Mouse (Mus musculus) erythroblast, embryonic 14.5 days (primary cell): ENCODE data around the gene Mrpl48. TPM values are rescaled to one million over a fixed set of nuclear protein-coding genes. Genes with fewer than 3 reads are reported as not detected.

ENCODE experiments used
- H3K27me3 ChIP-seq: 2 replicates; pipeline ENCODE4 v1.6.1; 2012; ENCODE audit warnings: inconsistent platforms; ENCODE audit not compliant: control insufficient read depth
- H3K36me3 ChIP-seq: 2 replicates; pipeline ENCODE4 v1.6.1; 2012; ENCODE audit warnings: mild to moderate bottlenecking, inconsistent platforms; ENCODE audit not compliant: control insufficient read depth
- H3K4me1 ChIP-seq: 2 replicates; pipeline ENCODE4 v1.6.1; 2012; ENCODE audit warnings: inconsistent platforms; ENCODE audit not compliant: control insufficient read depth
- H3K4me3 ChIP-seq: replicated peaks from 2 replicates; pipeline ENCODE3; 2012; ENCODE audit warnings: moderate library complexity, mild to moderate bottlenecking, inconsistent platforms
- H3K9me3 ChIP-seq: 2 replicates; pipeline ENCODE4 v1.6.1; 2012; ENCODE audit warnings: low read length, inconsistent platforms, mixed read lengths; ENCODE audit not compliant: control insufficient read depth
- GATA1 ChIP-seq: IDR thresholded peaks from 2 replicates; pipeline ENCODE4 v1.6.1; 2012; ENCODE audit warnings: low read length, inconsistent platforms, mixed read lengths
- TAL1 ChIP-seq: IDR thresholded peaks from 3 replicates; pipeline ENCODE4 v1.6.1; 2012; ENCODE audit warnings: low read length, inconsistent platforms, mixed read lengths
- polyA plus RNA-seq: library from polyadenylated mRNA; stranded (reverse); fragments of >175 nt; gene quantifications from 2 replicates; pipeline ENCODE4 v1.2.3, GENCODE M21; 2012

Mrpl48 gene
- polyA plus RNA-seq, 1 experiment: 0.27 TPM

DNA sequence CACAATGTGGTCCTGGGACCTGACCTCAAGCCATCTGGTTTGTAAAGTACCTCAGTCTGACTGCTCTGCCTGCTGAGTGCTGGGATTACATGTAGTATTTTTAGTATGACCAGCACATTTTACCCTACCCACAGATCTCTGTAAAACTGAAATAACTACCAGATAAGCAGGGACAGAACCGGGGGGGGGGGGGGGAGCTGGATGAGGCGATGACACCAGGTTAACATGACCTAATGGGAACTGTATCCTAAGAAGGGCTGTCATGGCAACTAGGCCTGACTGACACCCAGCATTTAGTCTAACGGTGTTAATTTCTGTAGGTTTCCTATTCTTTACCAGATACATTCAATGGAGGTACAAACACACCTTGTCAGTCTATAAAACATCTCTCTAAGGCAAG, 58.3 kb downstream of the Mrpl48 start:
- H3K4me1 ChIP-seq: peaks cover 12% of the 10 kb centered on the region
- H3K27me3 ChIP-seq: no peaks in the 10 kb centered on the region
- H3K4me3 ChIP-seq: no peak overlapping the region
- no peak for TF ChIP-seq TAL1
- no peak for TF ChIP-seq GATA1
- no peaks in the 10 kb centered on the region for H3K9me3 ChIP-seq
- peaks cover 58% of the 10 kb centered on the region for H3K36me3 ChIP-seq

DNA sequence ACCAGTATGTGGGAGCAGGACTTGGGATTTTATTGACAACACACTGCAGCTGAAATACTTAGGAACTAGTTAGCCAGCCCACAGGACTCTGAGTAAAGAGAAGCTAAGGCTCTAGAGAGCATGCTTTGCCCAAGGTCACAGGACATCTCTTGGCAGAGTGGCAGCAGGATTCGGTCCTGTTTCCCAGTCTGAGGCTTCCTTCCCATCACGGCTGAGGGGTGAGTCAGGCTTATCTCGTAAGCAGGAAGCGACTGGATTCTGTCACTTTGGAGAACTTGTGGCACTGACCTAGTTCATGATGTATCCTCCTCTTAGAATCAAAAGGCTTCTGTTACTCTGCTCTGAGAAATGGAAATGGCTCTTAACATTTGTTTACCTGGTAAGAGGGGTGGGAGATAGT, 60.5 kb downstream of the Mrpl48 start:
- H3K36me3 ChIP-seq: peaks cover 47% of the 10 kb centered on the region
- no peaks in the 10 kb centered on the region for H3K9me3 ChIP-seq
- no peak overlapping the region for H3K4me3 ChIP-seq
- TF ChIP-seq TAL1 (no peak), GATA1 (no peak)
- peaks cover 2% of the 10 kb centered on the region; the same call in 1 of the 2 replicates for H3K4me1 ChIP-seq
- H3K27me3 ChIP-seq: peaks cover 4% of the 10 kb centered on the region; the same call in 1 of the 2 replicates

GRCm38 (mm10) chr7:100544437-100544836, 63.7 kb downstream of the Mrpl48 start:
- Histone ChIP-seq H3K4me3 (no peak overlapping the region), H3K36me3 (peaks cover 33% of the 10 kb centered on the region), H3K4me1 (no peaks in the 10 kb centered on the region), H3K27me3 (peaks cover 4% of the 10 kb centered on the region), H3K9me3 (no peaks in the 10 kb centered on the region)
- no peak for TF ChIP-seq GATA1

- H3K27me3 ChIP-seq: peaks cover 4% of the 10 kb centered on the region
- no peak overlapping the region for H3K4me3 ChIP-seq
- no peaks in the 10 kb centered on the region for H3K9me3 ChIP-seq
- TF ChIP-seq GATA1 (no peak), TAL1 (no peak)
- H3K36me3 ChIP-seq: peaks cover 20% of the 10 kb centered on the region
- H3K4me1 ChIP-seq: peaks cover 20% of the 10 kb centered on the region
Observed at GRCm38 (mm10) chr7:100539516-100539915, 68.6 kb downstream of the Mrpl48 start.

- Histone ChIP-seq H3K36me3 (peaks cover 20% of the 10 kb centered on the region), H3K27me3 (no peaks in the 10 kb centered on the region; the same call in 1 of the 2 replicates), H3K4me3 (peak overlapping the region; percentile 78), H3K4me1 (peaks cover 20% of the 10 kb centered on the region), H3K9me3 (no peaks in the 10 kb centered on the region)
- TF ChIP-seq TAL1: no peak
- no peak for TF ChIP-seq GATA1
Observed at GRCm38 (mm10) chr7:100537519-100537902, 70.6 kb downstream of the Mrpl48 start.

- TF ChIP-seq TAL1: no peak
- no peak for TF ChIP-seq GATA1
- H3K4me3 ChIP-seq: peak within 1 kb of the TSS; percentile 78
- H3K9me3 ChIP-seq: no peaks in the 10 kb centered on the region
- peaks cover 20% of the 10 kb centered on the region for H3K36me3 ChIP-seq
- H3K27me3 ChIP-seq: no peaks in the 10 kb centered on the region
- H3K4me1 ChIP-seq: peaks cover 20% of the 10 kb centered on the region
Observed at GRCm38 (mm10) chr7:100536804-100537518, 71.1 kb downstream of the Mrpl48 start, which contains the start of gene Coa4. Coa4 (plus strand) TSS chr7:100537071.

DNA sequence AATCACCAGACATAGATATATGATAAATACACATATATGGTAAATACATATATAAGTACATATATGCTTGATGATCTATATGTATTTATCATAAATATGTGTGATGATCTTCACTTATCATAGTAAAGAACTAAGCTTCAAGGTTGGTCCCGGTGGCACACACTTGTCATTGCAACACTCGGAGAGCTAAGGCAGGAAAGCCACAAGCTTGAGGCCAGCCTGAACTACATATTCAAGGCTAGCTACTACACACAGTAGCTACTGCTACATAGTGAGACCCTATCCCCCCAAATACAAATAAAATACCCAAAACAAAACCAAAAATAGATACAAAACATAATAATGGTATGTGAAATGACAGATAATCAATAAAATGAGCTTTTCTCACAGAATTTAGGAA, 72.3 kb downstream of the Mrpl48 start:
- TF ChIP-seq TAL1 (no peak), GATA1 (no peak)
- H3K27me3 ChIP-seq: no peaks in the 10 kb centered on the region
- H3K9me3 ChIP-seq: no peaks in the 10 kb centered on the region
- H3K4me1 ChIP-seq: peaks cover 20% of the 10 kb centered on the region
- peaks cover 20% of the 10 kb centered on the region for H3K36me3 ChIP-seq
- H3K4me3 ChIP-seq: no peak overlapping the region

- TF ChIP-seq TAL1: no peak
- H3K4me3 ChIP-seq: no peak overlapping the region
- peaks cover 3% of the 10 kb centered on the region; the same call in 1 of the 2 replicates for H3K9me3 ChIP-seq
- no peaks in the 10 kb centered on the region for H3K27me3 ChIP-seq
- peaks cover 20% of the 10 kb centered on the region for H3K4me1 ChIP-seq
- peaks cover 6% of the 10 kb centered on the region for H3K36me3 ChIP-seq
Observed at GRCm38 (mm10) chr7:100534216-100534615, 73.9 kb downstream of the Mrpl48 start.

DNA sequence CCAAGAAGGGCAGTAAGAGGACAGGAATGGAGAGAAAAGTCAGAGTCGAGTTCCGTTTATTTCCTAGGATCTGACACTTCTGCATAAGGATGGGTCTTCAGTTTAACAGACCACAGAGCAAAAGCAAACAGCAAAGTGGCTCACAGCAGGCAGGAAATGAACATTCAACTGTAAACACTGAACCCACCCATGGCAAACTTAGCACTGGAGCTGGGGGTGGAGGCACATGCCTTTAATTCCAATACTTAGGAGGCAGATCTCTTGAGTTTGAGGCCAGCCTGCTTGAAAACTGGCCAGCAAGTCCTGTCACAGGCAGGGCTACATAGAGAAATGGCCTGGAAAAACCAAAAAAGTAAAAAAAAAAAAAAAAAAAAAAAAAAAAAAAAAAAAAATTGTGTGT, 74.6 kb downstream of the Mrpl48 start:
- no peak overlapping the region for H3K4me3 ChIP-seq
- H3K27me3 ChIP-seq: no peaks in the 10 kb centered on the region

GRCm38 (mm10) chr7:100530766-100531165, 77.3 kb downstream of the Mrpl48 start:
- Histone ChIP-seq H3K36me3 (no peaks in the 10 kb centered on the region), H3K27me3 (no peaks in the 10 kb centered on the region), H3K4me1 (peaks cover 3% of the 10 kb centered on the region), H3K4me3 (no peak overlapping the region), H3K9me3 (peaks cover 3% of the 10 kb centered on the region; the same call in 1 of the 2 replicates)
- no peak for TF ChIP-seq GATA1
- TF ChIP-seq TAL1: no peak

More for the DNA sequence above, 74.6 kb downstream of the Mrpl48 start:
- peaks cover 18% of the 10 kb centered on the region for H3K4me1 ChIP-seq
- H3K9me3 ChIP-seq: peaks cover 3% of the 10 kb centered on the region; the same call in 1 of the 2 replicates
- H3K36me3 ChIP-seq: no peaks in the 10 kb centered on the region; the same call in 1 of the 2 replicates
- no peak for TF ChIP-seq GATA1
